Mouse (Mus musculus): ENCODE measurements around the gene Mpp3. TPM values are rescaled to one million over a fixed set of nuclear protein-coding genes. Genes with fewer than 3 reads are reported as not detected.
A peak's percentile ranks its signal among the peaks of the same experiment; 100 is the strongest.

The Mpp3 gene
- polyA plus RNA-seq, 1 experiment from 2014 or later: 5.7 TPM

DNA sequence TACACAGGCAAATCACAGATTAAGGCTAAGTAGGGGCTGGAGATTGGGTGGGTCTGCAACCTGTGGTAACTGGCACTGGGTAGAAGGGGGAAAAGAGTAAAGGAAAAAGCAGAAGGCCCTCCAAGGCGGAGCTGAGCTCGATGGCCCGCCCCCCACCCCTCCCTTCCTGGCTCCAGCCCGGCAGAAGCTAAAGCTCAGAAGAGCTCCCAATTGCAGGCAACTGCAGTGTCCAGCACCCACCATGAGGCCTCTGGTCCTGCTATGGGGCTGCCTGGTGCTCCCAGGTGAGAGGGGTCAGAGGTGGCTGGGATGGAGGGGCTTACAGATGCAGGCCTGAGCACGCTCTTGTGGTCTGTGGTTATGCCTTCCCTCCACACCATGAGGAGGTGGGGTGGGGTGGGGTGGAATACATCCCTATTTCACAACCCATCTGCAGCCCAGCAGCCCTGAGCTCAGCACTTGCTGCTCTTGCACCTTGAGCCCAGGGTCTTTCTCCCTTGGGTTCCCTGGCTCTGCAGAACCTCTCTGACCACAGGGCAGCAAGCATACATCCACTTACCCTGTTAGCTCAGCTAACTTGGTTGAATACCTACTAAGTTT is 13.2 kb upstream of the Mpp3 start, which contains the start of gene Cd300lg:
TSS of gene Cd300lg (plus strand) at position 160 of the 600 bp plus-strand sequence.
- Histone ChIP-seq H3K36me3 (ENCODE audit: control insufficient read depth, insufficient read depth, low read length) (no peaks in the 10 kb centered on the region), H3K4me3 (ENCODE audit: low read length) (no peak within 1 kb of the TSS), H3K4me2 (ENCODE audit: low read depth, low read length) (no peak within 1 kb of the TSS), H3K27me3 (replicated peaks; ENCODE audit: control insufficient read depth, insufficient read depth, low read length) (no peaks in the 10 kb centered on the region), H3K27ac (ENCODE audit: low read length) (no peak within 1 kb of the TSS), H3K4me1 (ENCODE audit: control insufficient read depth, insufficient read depth, low read length) (peaks cover 6% of the 10 kb centered on the region; the same call in 1 of the 2 replicates), H3K9ac (ENCODE audit: low read depth, low read length) (no peak within 1 kb of the TSS), H3K9me3 (ENCODE audit: control insufficient read depth, low read length) (no peaks in the 10 kb centered on the region)
- no peak for ATAC-seq
- 56% methylated on average over 5 of the region's 5 CpGs for WGBS

DNA sequence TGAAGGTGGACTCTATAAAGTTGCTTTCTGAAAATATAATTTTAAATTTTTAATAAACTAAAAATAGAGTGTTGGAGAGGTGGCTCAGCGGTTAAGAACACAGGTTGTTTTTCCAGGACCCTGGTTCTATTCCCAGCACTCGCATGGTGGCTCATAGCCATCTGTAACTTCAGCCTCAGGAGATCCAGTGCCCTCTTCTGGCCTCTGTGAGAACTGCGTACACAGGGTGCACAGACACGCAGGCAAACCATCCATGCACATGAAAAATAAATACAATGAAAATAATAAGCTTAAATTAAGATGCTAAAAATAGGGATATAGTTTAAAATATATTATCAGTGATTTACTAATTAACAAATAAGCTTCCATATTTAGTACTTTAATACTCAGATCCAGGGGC is 12.4 kb upstream of the Mpp3 start:
- no peaks in the 10 kb centered on the region for H3K9me3 ChIP-seq (ENCODE audit: control insufficient read depth, low read length)
- H3K4me1 ChIP-seq (ENCODE audit: control insufficient read depth, insufficient read depth, low read length): peaks cover 6% of the 10 kb centered on the region; the same call in 1 of the 2 replicates
- no peaks in the 10 kb centered on the region for H3K36me3 ChIP-seq (ENCODE audit: control insufficient read depth, insufficient read depth, low read length)
- H3K4me3 ChIP-seq (ENCODE audit: low read length): no peak overlapping the region
- H3K4me2 ChIP-seq (ENCODE audit: low read depth, low read length): no peak overlapping the region
- H3K9ac ChIP-seq (ENCODE audit: low read depth, low read length): no peak overlapping the region
- WGBS: 68% methylated on average over 4 of the region's 4 CpGs
- H3K27me3 ChIP-seq (replicated peaks; ENCODE audit: control insufficient read depth, insufficient read depth, low read length): no peaks in the 10 kb centered on the region
- H3K27ac ChIP-seq (ENCODE audit: low read length): no peak overlapping the region
- no peak for ATAC-seq

DNA sequence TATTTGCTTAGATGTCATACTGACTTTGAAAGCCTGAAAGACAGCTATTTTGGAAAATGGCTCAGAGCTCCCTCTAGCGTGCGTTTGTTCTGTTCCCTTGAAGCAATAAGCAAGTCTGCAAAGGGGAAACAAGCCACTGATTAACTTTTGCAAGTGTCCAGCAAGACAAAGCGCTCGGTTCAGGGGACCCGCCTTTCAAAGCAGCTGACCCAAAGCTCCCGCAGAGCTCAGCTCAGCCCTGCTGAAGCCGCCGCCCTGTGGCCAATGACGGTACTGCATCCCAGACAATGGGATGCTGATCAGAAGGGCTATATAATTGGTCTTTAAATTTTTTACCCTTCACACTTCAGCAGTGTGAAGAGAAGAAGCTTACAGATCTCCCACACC is 11.9 kb upstream of the Mpp3 start:
- Histone ChIP-seq H3K9ac (ENCODE audit: low read depth, low read length) (no peak overlapping the region), H3K4me1 (ENCODE audit: control insufficient read depth, insufficient read depth, low read length) (peaks cover 6% of the 10 kb centered on the region; the same call in 1 of the 2 replicates), H3K4me2 (ENCODE audit: low read depth, low read length) (no peak overlapping the region), H3K36me3 (ENCODE audit: control insufficient read depth, insufficient read depth, low read length) (no peaks in the 10 kb centered on the region), H3K27ac (ENCODE audit: low read length) (no peak overlapping the region), H3K4me3 (ENCODE audit: low read length) (no peak overlapping the region), H3K27me3 (replicated peaks; ENCODE audit: control insufficient read depth, insufficient read depth, low read length) (no peaks in the 10 kb centered on the region), H3K9me3 (ENCODE audit: control insufficient read depth, low read length) (no peaks in the 10 kb centered on the region)
- under 1% methylated on average over 9 of the region's 9 CpGs for WGBS
- peak; percentile 94 for ATAC-seq

DNA sequence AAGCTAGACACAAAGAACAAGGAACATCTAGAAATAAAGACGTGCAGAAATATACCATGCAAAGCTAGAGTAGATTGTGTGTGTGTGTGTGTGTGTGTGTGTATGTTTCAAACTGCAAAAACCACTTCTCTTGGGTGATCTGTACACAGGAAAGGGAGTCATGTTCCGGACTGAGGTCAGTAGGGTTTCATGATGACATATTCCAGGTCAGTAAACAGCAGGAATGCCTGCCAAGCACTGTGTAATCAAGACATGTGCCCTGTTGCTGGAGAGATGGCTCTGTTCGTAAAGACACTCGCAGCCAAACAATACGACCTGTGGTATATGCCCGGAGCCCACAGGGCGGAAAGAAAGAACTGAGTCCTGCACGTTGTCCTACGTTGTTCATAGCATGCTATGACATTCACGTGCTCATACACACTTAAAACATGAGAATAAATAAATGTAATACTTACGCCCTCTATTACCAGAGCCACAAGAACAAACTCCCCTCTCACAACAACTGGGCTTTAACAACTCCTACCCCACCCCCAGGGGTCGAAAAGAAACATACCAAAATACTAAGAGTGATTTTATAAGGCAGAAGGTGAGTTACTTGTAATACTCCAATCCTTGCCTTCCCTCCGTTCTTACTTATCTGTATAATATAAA is 11.4 kb upstream of the Mpp3 start:
- H3K9me3 ChIP-seq (ENCODE audit: control insufficient read depth, low read length): no peaks in the 10 kb centered on the region
- WGBS: 50% methylated on average over 13 of the region's 13 CpGs
- no peak overlapping the region for H3K9ac ChIP-seq (ENCODE audit: low read depth, low read length)
- H3K27ac ChIP-seq (ENCODE audit: low read length): no peak overlapping the region
- no peak overlapping the region for H3K4me2 ChIP-seq (ENCODE audit: low read depth, low read length)
- no peaks in the 10 kb centered on the region for H3K36me3 ChIP-seq (ENCODE audit: control insufficient read depth, insufficient read depth, low read length)
- peak; percentile 24; the same call in 1 of the 2 replicates for ATAC-seq
- H3K27me3 ChIP-seq (replicated peaks; ENCODE audit: control insufficient read depth, insufficient read depth, low read length): no peaks in the 10 kb centered on the region
- peaks cover 6% of the 10 kb centered on the region; the same call in 1 of the 2 replicates for H3K4me1 ChIP-seq (ENCODE audit: control insufficient read depth, insufficient read depth, low read length)
- H3K4me3 ChIP-seq (ENCODE audit: low read length): no peak overlapping the region

DNA sequence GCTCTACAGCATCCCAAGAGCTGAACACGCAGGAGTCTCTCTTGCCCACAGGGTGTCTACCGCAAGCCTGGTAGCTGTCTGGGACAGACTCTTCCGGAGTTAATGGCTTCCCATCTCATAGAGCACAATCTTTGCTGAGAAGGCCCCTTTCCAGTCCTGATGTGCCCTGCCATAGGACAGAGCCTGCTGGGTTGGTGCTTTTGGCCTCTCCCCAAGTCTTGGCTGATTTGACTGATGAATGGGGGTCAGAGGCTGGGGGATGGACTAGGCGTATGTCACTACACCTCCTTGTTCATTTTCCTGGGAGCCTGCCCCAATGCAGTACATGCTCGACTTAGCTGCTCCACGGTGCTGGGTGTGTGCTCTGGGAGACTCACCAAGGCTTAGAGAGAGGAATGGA is 9.5 kb upstream of the Mpp3 start:
- Histone ChIP-seq H3K4me1 (ENCODE audit: control insufficient read depth, insufficient read depth, low read length) (peaks cover 6% of the 10 kb centered on the region; the same call in 1 of the 2 replicates), H3K27ac (ENCODE audit: low read length) (no peak overlapping the region), H3K9me3 (ENCODE audit: control insufficient read depth, low read length) (no peaks in the 10 kb centered on the region), H3K4me3 (ENCODE audit: low read length) (no peak overlapping the region), H3K4me2 (ENCODE audit: low read depth, low read length) (no peak overlapping the region), H3K27me3 (replicated peaks; ENCODE audit: control insufficient read depth, insufficient read depth, low read length) (no peaks in the 10 kb centered on the region), H3K36me3 (ENCODE audit: control insufficient read depth, insufficient read depth, low read length) (no peaks in the 10 kb centered on the region), H3K9ac (ENCODE audit: low read depth, low read length) (no peak overlapping the region)
- WGBS: 81% methylated on average over 6 of the region's 6 CpGs
- no peak for ATAC-seq

DNA sequence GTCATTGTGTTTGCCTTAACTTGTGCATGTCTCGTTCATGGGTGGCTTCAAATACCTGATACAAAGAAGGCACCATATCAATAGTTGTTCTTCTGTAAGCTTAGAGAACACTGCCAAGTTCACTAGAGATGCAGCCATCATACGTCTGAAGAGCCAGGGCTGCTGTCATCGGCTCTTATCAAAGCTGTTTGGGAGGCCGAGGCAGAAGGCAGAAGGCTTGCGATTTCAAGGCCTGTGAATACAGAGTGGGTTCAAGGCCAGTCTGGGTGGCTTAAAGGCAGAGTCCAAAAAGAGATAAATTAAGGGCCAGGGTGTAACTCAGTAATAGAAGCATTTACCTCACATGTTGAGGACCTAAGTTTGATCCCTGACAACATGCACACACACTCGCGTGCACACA is 8.1 kb upstream of the Mpp3 start:
- no peak overlapping the region for H3K27ac ChIP-seq (ENCODE audit: low read length)

DNA sequence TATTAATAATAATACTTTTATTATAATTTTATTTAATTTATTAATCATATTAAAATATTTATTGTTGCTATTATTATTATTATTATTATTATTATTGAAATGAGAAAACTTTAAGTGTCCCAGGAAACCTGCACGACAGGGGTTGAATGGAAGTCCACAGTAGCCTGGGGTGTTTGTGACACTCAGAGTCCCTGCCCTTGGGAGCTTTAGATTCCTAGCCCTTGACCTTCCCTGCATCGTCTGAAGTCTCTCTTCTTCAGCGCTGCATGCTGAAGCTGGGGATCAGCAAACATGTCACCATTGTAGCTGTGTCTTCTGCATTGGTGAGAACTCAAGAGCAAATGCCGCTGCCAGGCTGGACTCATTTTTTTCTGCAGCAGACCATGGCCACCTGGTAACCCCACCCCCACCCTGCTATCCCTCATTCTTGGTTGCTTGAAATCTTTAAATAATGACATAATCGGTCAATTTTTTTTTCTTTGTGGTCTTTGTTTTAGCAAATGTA is 7.2 kb upstream of the Mpp3 start:
- Histone ChIP-seq H3K9ac (ENCODE audit: low read depth, low read length) (no peak overlapping the region), H3K36me3 (ENCODE audit: control insufficient read depth, insufficient read depth, low read length) (no peaks in the 10 kb centered on the region), H3K4me1 (ENCODE audit: control insufficient read depth, insufficient read depth, low read length) (peaks cover 6% of the 10 kb centered on the region; the same call in 1 of the 2 replicates), H3K27me3 (replicated peaks; ENCODE audit: control insufficient read depth, insufficient read depth, low read length) (no peaks in the 10 kb centered on the region), H3K4me2 (ENCODE audit: low read depth, low read length) (no peak overlapping the region), H3K9me3 (ENCODE audit: control insufficient read depth, low read length) (no peaks in the 10 kb centered on the region), H3K27ac (ENCODE audit: low read length) (no peak overlapping the region), H3K4me3 (ENCODE audit: low read length) (no peak overlapping the region)
- no peak for ATAC-seq
- WGBS: 76% methylated on average over 5 of the region's 5 CpGs

More for the DNA sequence above, 8.1 kb upstream of the Mpp3 start:
- 73% methylated on average over 7 of the region's 7 CpGs for WGBS
- Histone ChIP-seq H3K4me3 (ENCODE audit: low read length) (no peak overlapping the region), H3K9ac (ENCODE audit: low read depth, low read length) (no peak overlapping the region), H3K4me2 (ENCODE audit: low read depth, low read length) (no peak overlapping the region), H3K9me3 (ENCODE audit: control insufficient read depth, low read length) (no peaks in the 10 kb centered on the region), H3K36me3 (ENCODE audit: control insufficient read depth, insufficient read depth, low read length) (no peaks in the 10 kb centered on the region), H3K4me1 (ENCODE audit: control insufficient read depth, insufficient read depth, low read length) (peaks cover 6% of the 10 kb centered on the region; the same call in 1 of the 2 replicates), H3K27me3 (replicated peaks; ENCODE audit: control insufficient read depth, insufficient read depth, low read length) (no peaks in the 10 kb centered on the region)
- ATAC-seq: no peak

DNA sequence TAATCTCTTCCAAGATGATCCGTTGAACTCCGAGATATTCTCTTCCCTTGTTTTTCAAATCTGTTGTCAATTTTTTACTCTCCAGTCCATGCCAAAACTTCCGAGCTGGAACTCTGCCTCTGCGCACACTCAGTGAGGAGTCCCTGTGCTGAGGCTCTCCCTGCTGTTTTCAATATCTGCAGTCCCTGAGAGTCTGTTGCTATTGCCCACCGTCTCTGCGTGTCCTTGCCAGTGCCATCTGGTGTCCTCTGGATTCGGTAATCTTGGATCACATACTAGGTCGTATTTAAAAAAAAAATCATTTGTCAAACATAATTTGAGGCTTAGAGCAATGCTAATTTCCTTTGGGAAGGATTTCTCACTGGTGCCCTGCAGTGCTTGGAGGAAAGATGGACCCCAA is 6.6 kb upstream of the Mpp3 start:
- H3K9ac ChIP-seq (ENCODE audit: low read depth, low read length): no peak overlapping the region
- no peaks in the 10 kb centered on the region for H3K36me3 ChIP-seq (ENCODE audit: control insufficient read depth, insufficient read depth, low read length)
- H3K4me2 ChIP-seq (ENCODE audit: low read depth, low read length): no peak overlapping the region
- no peak for ATAC-seq
- no peak overlapping the region for H3K4me3 ChIP-seq (ENCODE audit: low read length)
- no peak overlapping the region for H3K27ac ChIP-seq (ENCODE audit: low read length)
- peaks cover 4% of the 10 kb centered on the region; the same call in 1 of the 2 replicates for H3K4me1 ChIP-seq (ENCODE audit: control insufficient read depth, insufficient read depth, low read length)
- no peaks in the 10 kb centered on the region for H3K27me3 ChIP-seq (replicated peaks; ENCODE audit: control insufficient read depth, insufficient read depth, low read length)
- 74% methylated on average over 8 of the region's 8 CpGs for WGBS
- no peaks in the 10 kb centered on the region for H3K9me3 ChIP-seq (ENCODE audit: control insufficient read depth, low read length)

DNA sequence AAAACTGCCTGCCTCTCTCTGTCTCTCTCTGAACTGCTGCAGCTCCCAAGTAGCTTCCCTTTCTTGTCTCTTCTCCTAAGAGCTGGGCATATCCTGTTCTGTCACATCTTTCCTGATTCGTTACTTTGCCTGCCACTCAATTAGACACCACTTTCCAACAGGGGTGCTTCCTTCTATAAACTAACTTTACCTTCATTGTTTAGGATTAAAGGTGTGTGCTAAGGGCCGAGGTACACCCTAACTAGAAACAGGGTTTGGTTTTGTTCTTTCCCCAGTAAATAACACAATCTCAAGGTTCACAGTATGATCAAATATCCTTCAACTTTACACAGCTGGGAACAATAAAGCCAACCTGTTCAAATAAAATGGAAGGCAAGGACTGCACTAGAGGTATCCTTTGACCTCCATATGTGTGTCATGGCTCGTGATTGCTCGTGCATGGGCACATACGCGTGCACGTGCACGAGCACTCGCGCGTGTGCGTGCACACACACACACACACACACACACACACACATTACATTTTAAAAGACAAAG is 4.9 kb upstream of the Mpp3 start:
- Histone ChIP-seq H3K9me3 (ENCODE audit: control insufficient read depth, low read length) (no peaks in the 10 kb centered on the region), H3K4me3 (ENCODE audit: low read length) (no peak overlapping the region), H3K27me3 (replicated peaks; ENCODE audit: control insufficient read depth, insufficient read depth, low read length) (no peaks in the 10 kb centered on the region), H3K27ac (ENCODE audit: low read length) (no peak overlapping the region), H3K4me1 (ENCODE audit: control insufficient read depth, insufficient read depth, low read length) (no peaks in the 10 kb centered on the region), H3K4me2 (ENCODE audit: low read depth, low read length) (no peak overlapping the region), H3K9ac (ENCODE audit: low read depth, low read length) (no peak overlapping the region), H3K36me3 (ENCODE audit: control insufficient read depth, insufficient read depth, low read length) (no peaks in the 10 kb centered on the region)
- ATAC-seq: peak; percentile 55; the same call in 1 of the 2 replicates
- 83% methylated on average over 12 of the region's 12 CpGs for WGBS
